Mouse (Mus musculus) granulocyte monocyte progenitor cell, adult 5-6 weeks (primary cell): ENCODE results near the gene Btbd35f27. TPM values are rescaled to one million over a fixed set of nuclear protein-coding genes. Genes with fewer than 3 reads are reported as not detected.
"Not testable (repeated sequence)": the region's sequence is repeated elsewhere in the genome, so short reads cannot be mapped to it uniquely, and the experiment has no call there.

Experiments
- ATAC-seq: replicated peaks from 2 replicates; pipeline ENCODE4 v1.8.0; 2016; ENCODE audit warnings: mild to moderate bottlenecking, moderate TSS enrichment, inconsistent platforms; ENCODE audit not compliant: poor library complexity, severe bottlenecking
- total RNA-seq, 2 experiments: library from RNA; stranded (forward) in 1 of 2; stranded (reverse) in 1 of 2; fragments of 200-712, 200-1000 nt in 1 of 2; fragments of >200 nt in 1 of 2; fragmentation: Nextera tagmentation in 1 of 2; gene quantifications; 2 replicates each; pipeline ENCODE4 v1.2.3; 2014 to 2017

Gene Btbd35f27
- total RNA-seq (2014; fragmentation: Nextera tagmentation) (not detected in 2 replicates), total RNA-seq (2017) (not detected in 2 replicates)

GRCm38 (mm10) chrX:4951835-4952234 lies at the start of gene Btbd35f27:
Gene Btbd35f27 (plus strand): TSS chrX:4952135.
- not testable (repeated sequence) for ATAC-seq

Other genes starting within 250 kb of the Btbd35f27 start
- not detected in 2 replicates for gene Btbd35f4, start 151.6 kb upstream of the Btbd35f27 start, total RNA-seq (2014; fragmentation: Nextera tagmentation)
- gene Btbd35f4, start 151.6 kb upstream of the Btbd35f27 start, total RNA-seq (2017) = not detected in 2 replicates